Mouse (Mus musculus) olfactory bulb, adult 2 months (tissue): ENCODE measurements around the gene Sgk1.

ENCODE experiments used
- CTCF ChIP-seq: fragments of 200-500 bp; IDR thresholded peaks from 2 replicates; pipeline ENCODE4 v1.5.1; 2012; ENCODE audit warnings: low read depth, mild to moderate bottlenecking, low read length, moderate library complexity; ENCODE audit not compliant: insufficient read depth
- POLR2A ChIP-seq: fragments of 200-500 bp; IDR thresholded peaks from 2 replicates; pipeline ENCODE4 v1.6.1; 2012; ENCODE audit warnings: mild to moderate bottlenecking, low read depth, low read length, moderate library complexity; ENCODE audit not compliant: insufficient read depth

GRCm38 (mm10) chr10:21844391-21844790, 37.6 kb upstream of the Sgk1 start:
- TF ChIP-seq CTCF (no peak), POLR2A (no peak)
